Mouse (Mus musculus): ENCODE results near the gene Gm20388. TPM values are rescaled to one million over a fixed set of nuclear protein-coding genes. Genes with fewer than 3 reads are reported as not detected.

The Gm20388 gene
- polyA plus RNA-seq, 1 experiment = 28.1 TPM

DNA sequence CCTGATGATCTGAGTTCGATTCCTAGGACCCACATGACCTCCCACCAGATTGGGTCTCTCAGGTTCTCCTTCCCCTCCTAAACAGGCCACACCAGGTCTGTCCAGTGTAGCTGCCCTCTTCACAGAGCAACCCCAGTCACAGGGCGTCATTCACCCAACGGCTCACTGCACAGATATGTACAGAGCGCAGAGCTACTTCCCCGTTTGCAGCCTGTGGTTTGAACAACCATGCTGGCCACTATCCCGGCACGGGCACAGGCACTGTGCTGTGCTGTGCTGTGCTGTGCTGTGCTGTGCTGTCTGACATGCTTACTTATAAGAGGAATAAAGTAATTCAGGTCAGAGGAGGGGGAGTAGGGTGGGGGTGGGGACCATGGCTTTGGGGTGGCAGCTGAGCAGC lies 105.8 kb downstream of the Gm20388 start:
- Histone ChIP-seq H3K4me1 (ENCODE audit: control insufficient read depth, insufficient read depth, low read length) (no peaks in the 10 kb centered on the region), H3K27ac (ENCODE audit: insufficient read depth, low read length) (no peak overlapping the region), H3K4me3 (ENCODE audit: low read depth, low read length) (no peak overlapping the region), H3K27me3 (ENCODE audit: control insufficient read depth, insufficient read depth, low read length, poor library complexity, severe bottlenecking) (no peaks in the 10 kb centered on the region), H3K36me3 (ENCODE audit: control insufficient read depth, insufficient read depth, low read length, poor library complexity, severe bottlenecking) (no peaks in the 10 kb centered on the region), H3K9me3 (replicated peaks; ENCODE audit: control insufficient read depth, insufficient read depth, low read length, poor library complexity, severe bottlenecking) (no peaks in the 10 kb centered on the region), H3K9ac (ENCODE audit: low read depth, poor library complexity, severe bottlenecking) (no peak overlapping the region)
- TF ChIP-seq POLR2A (IDR thresholded peaks at IDR 0.05; ENCODE audit: insufficient read depth, low read length) = no peak

DNA sequence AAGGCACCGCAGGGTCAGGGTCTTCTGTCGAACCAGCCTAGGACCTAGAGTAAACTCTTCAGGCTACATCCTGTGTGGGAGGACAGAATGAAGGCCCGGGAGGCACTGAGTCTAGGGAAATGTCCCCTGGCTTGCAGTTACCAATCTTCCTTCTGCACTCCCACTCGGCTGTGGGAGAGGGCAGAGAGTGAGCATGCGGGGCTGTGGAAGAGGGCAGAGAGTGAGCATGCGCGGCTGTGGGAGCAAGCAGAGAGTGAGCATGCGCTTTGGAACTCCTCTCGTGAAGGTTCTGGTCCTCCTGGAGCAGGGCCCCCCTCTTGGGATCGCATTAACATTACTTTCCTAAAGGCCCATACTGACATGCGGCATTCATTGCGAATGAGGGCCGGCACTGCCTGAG lies 106.7 kb downstream of the Gm20388 start:
- Histone ChIP-seq H3K9me3 (replicated peaks; ENCODE audit: control insufficient read depth, insufficient read depth, low read length, poor library complexity, severe bottlenecking) (no peaks in the 10 kb centered on the region), H3K4me1 (ENCODE audit: control insufficient read depth, insufficient read depth, low read length) (no peaks in the 10 kb centered on the region), H3K36me3 (ENCODE audit: control insufficient read depth, insufficient read depth, low read length, poor library complexity, severe bottlenecking) (no peaks in the 10 kb centered on the region), H3K4me3 (ENCODE audit: low read depth, low read length) (no peak overlapping the region), H3K27me3 (ENCODE audit: control insufficient read depth, insufficient read depth, low read length, poor library complexity, severe bottlenecking) (no peaks in the 10 kb centered on the region), H3K9ac (ENCODE audit: low read depth, poor library complexity, severe bottlenecking) (no peak overlapping the region), H3K27ac (ENCODE audit: insufficient read depth, low read length) (no peak overlapping the region)
- no peak for TF ChIP-seq EP300 (IDR thresholded peaks at IDR 0.05; ENCODE audit: insufficient read depth, low read depth, low read length)
- TF ChIP-seq CTCF (IDR thresholded peaks at IDR 0.05; ENCODE audit: low read depth, low read length) = no peak
- no peak for TF ChIP-seq POLR2A (IDR thresholded peaks at IDR 0.05; ENCODE audit: insufficient read depth, low read length)

DNA sequence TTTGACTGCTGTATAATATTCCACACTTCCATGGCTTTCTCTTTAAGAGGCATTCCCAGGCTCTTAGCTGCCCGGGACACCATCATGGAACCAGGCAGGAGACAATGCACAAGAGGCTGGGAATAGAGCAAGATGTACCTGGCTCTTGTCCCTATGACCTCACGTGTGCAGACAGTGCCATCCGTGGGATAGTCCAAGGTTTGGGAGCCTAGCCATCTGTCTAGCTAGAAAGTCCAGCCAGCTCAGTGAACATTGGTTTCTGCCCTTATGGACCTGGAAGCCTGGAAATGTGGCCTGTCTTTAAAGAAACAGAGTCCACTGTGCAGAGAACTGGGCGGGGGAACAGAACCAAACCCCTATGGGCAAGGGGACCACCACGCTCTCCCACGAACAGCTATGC lies 107.1 kb downstream of the Gm20388 start:
- Histone ChIP-seq H3K9me3 (replicated peaks; ENCODE audit: control insufficient read depth, insufficient read depth, low read length, poor library complexity, severe bottlenecking) (no peaks in the 10 kb centered on the region), H3K27me3 (ENCODE audit: control insufficient read depth, insufficient read depth, low read length, poor library complexity, severe bottlenecking) (no peaks in the 10 kb centered on the region), H3K4me1 (ENCODE audit: control insufficient read depth, insufficient read depth, low read length) (no peaks in the 10 kb centered on the region), H3K27ac (ENCODE audit: insufficient read depth, low read length) (no peak overlapping the region), H3K4me3 (ENCODE audit: low read depth, low read length) (no peak overlapping the region), H3K9ac (ENCODE audit: low read depth, poor library complexity, severe bottlenecking) (no peak overlapping the region), H3K36me3 (ENCODE audit: control insufficient read depth, insufficient read depth, low read length, poor library complexity, severe bottlenecking) (no peaks in the 10 kb centered on the region)
- TF ChIP-seq POLR2A (IDR thresholded peaks at IDR 0.05; ENCODE audit: insufficient read depth, low read length) = no peak
- TF ChIP-seq EP300 (IDR thresholded peaks at IDR 0.05; ENCODE audit: insufficient read depth, low read depth, low read length) = no peak
- TF ChIP-seq CTCF (IDR thresholded peaks at IDR 0.05; ENCODE audit: low read depth, low read length) = no peak

DNA sequence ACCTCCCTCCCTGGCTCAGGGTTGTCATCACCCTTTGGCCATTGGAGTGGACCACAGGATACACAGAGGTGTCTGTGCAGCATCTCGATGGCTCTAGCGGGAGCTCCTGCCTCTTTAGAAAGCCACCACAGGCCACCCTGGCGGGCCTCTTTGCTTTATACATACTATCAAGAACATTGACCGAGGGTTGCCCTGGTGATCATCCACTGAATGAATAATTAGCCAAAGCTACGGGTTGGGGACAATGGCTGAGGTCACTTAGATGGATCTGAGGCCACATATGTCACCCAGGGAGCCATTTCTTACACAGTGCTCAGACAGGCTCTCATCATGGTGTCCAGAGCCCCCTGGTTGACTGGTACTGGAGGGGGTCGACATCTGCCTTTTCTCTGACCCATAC lies 107.7 kb downstream of the Gm20388 start:
- Histone ChIP-seq H3K9me3 (replicated peaks; ENCODE audit: control insufficient read depth, insufficient read depth, low read length, poor library complexity, severe bottlenecking) (no peaks in the 10 kb centered on the region), H3K4me3 (ENCODE audit: low read depth, low read length) (no peak overlapping the region), H3K4me1 (ENCODE audit: control insufficient read depth, insufficient read depth, low read length) (no peaks in the 10 kb centered on the region), H3K27me3 (ENCODE audit: control insufficient read depth, insufficient read depth, low read length, poor library complexity, severe bottlenecking) (no peaks in the 10 kb centered on the region), H3K27ac (ENCODE audit: insufficient read depth, low read length) (no peak overlapping the region), H3K36me3 (ENCODE audit: control insufficient read depth, insufficient read depth, low read length, poor library complexity, severe bottlenecking) (no peaks in the 10 kb centered on the region), H3K9ac (ENCODE audit: low read depth, poor library complexity, severe bottlenecking) (no peak overlapping the region)
- TF ChIP-seq POLR2A (IDR thresholded peaks at IDR 0.05; ENCODE audit: insufficient read depth, low read length) (no peak), EP300 (IDR thresholded peaks at IDR 0.05; ENCODE audit: insufficient read depth, low read depth, low read length) (no peak), CTCF (IDR thresholded peaks at IDR 0.05; ENCODE audit: low read depth, low read length) (no peak)

DNA sequence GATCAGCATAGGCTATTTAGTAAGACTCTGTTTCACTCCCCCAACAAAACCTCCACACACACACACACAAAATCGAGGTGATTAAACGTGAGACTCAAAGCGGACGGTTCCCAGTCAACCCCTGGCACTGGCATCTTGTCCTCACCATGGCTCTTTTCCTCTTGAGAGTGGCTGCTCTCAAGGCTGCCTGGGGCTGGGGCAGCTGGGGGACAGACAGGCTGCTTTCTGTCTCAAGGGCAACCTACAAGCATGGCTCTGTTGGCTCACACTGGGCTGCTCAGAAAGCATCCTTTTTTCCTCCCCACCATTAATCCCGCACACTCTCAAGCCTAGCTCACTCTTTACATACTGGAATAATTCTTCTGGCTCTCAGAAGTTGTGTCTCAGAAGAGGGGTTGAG lies 108.7 kb downstream of the Gm20388 start:
- no peak overlapping the region for H3K4me3 ChIP-seq (ENCODE audit: low read depth, low read length)
- no peaks in the 10 kb centered on the region for H3K27me3 ChIP-seq (ENCODE audit: control insufficient read depth, insufficient read depth, low read length, poor library complexity, severe bottlenecking)
- H3K36me3 ChIP-seq (ENCODE audit: control insufficient read depth, insufficient read depth, low read length, poor library complexity, severe bottlenecking) = no peaks in the 10 kb centered on the region
- H3K4me1 ChIP-seq (ENCODE audit: control insufficient read depth, insufficient read depth, low read length) = peaks cover 2% of the 10 kb centered on the region
- H3K9me3 ChIP-seq (replicated peaks; ENCODE audit: control insufficient read depth, insufficient read depth, low read length, poor library complexity, severe bottlenecking) = no peaks in the 10 kb centered on the region
- no peak overlapping the region for H3K27ac ChIP-seq (ENCODE audit: insufficient read depth, low read length)
- no peak for TF ChIP-seq POLR2A (IDR thresholded peaks at IDR 0.05; ENCODE audit: insufficient read depth, low read length)
- no peak for TF ChIP-seq CTCF (IDR thresholded peaks at IDR 0.05; ENCODE audit: low read depth, low read length)
- TF ChIP-seq EP300 (IDR thresholded peaks at IDR 0.05; ENCODE audit: insufficient read depth, low read depth, low read length) = no peak
- H3K9ac ChIP-seq (ENCODE audit: low read depth, poor library complexity, severe bottlenecking) = no peak overlapping the region

DNA sequence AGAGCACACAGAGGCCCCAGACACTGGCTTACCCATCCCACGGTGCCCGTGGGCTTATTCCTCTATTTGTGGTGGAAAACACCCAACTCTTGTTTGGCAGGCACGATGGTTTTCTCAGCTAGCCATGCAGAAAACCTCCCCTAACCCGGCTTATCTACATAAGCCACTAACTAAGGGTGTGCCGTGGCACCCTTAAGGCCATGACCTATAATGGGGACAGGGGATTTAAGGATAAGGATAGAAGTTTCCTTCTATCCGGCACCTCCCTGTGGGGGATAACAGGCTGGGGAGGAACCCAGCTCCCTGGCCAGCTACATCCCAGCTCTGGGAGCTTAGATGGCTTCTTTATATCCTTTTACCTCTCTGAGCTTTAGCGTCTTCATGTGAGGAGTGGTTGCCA lies 109.7 kb downstream of the Gm20388 start:
- TF ChIP-seq POLR2A (IDR thresholded peaks at IDR 0.05; ENCODE audit: insufficient read depth, low read length) = no peak
- no peak for TF ChIP-seq CTCF (IDR thresholded peaks at IDR 0.05; ENCODE audit: low read depth, low read length)
- TF ChIP-seq EP300 (IDR thresholded peaks at IDR 0.05; ENCODE audit: insufficient read depth, low read depth, low read length) = no peak
- Histone ChIP-seq H3K9me3 (replicated peaks; ENCODE audit: control insufficient read depth, insufficient read depth, low read length, poor library complexity, severe bottlenecking) (no peaks in the 10 kb centered on the region), H3K36me3 (ENCODE audit: control insufficient read depth, insufficient read depth, low read length, poor library complexity, severe bottlenecking) (no peaks in the 10 kb centered on the region), H3K4me1 (ENCODE audit: control insufficient read depth, insufficient read depth, low read length) (peaks cover 2% of the 10 kb centered on the region), H3K27ac (ENCODE audit: insufficient read depth, low read length) (no peak overlapping the region), H3K4me3 (ENCODE audit: low read depth, low read length) (no peak overlapping the region), H3K27me3 (ENCODE audit: control insufficient read depth, insufficient read depth, low read length, poor library complexity, severe bottlenecking) (no peaks in the 10 kb centered on the region), H3K9ac (ENCODE audit: low read depth, poor library complexity, severe bottlenecking) (no peak overlapping the region)

Measured in ES-Bruce4 (cell line).